Mouse (Mus musculus) brain, embryonic 14.5 days (tissue): ENCODE results near the gene Ndufv1. TPM values are rescaled to one million over a fixed set of nuclear protein-coding genes. Genes with fewer than 3 reads are reported as not detected.
A peak's percentile ranks its signal among the peaks of the same experiment; 100 is the strongest.

Source experiments
- DNase-seq: peaks from one replicate; pipeline ENCODE4 v3.0.0-alpha.2; 2011; ENCODE audit warnings: low read depth
- CTCF ChIP-seq: fragments of 200-500 bp; IDR thresholded peaks from 2 replicates; pipeline ENCODE4 v1.5.1; 2012; ENCODE audit warnings: inconsistent platforms, mild to moderate bottlenecking, moderate library complexity, borderline replicate concordance; ENCODE audit not compliant: insufficient read depth, insufficient read length; ENCODE audit errors: extremely low read depth
- POLR2A ChIP-seq: fragments of 200-500 bp; IDR thresholded peaks from 2 replicates; pipeline ENCODE4 v1.6.1; 2012; ENCODE audit warnings: mild to moderate bottlenecking, inconsistent platforms, borderline replicate concordance; ENCODE audit not compliant: poor library complexity, insufficient read depth, insufficient read length, severe bottlenecking; ENCODE audit errors: extremely low read depth
- polyA plus RNA-seq: library from polyadenylated mRNA; depleted of rRNA; stranded (reverse); fragments of >200 nt; gene quantifications from 2 replicates; pipeline ENCODE4 v1.2.3, GENCODE M21; 2012

Gene Ndufv1
- polyA plus RNA-seq, 1 experiment = 174 TPM

GRCm38 (mm10) chr19:4036327-4037045 lies 23.9 kb upstream of the Ndufv1 start:
- DNase-seq = no peak
- TF ChIP-seq POLR2A (no peak), CTCF (no peak)

GRCm38 (mm10) chr19:4033742-4034141 lies 21.1 kb upstream of the Ndufv1 start:
- TF ChIP-seq POLR2A = no peak
- no peak for TF ChIP-seq CTCF
- DNase-seq = no peak

GRCm38 (mm10) chr19:4033298-4033697 lies 20.7 kb upstream of the Ndufv1 start:
- TF ChIP-seq CTCF = no peak
- no peak for DNase-seq

GRCm38 (mm10) chr19:4032668-4033067 lies 20.1 kb upstream of the Ndufv1 start:
- DNase-seq = no peak
- TF ChIP-seq CTCF (no peak), POLR2A (no peak)

GRCm38 (mm10) chr19:4027576-4027975 lies 15.0 kb upstream of the Ndufv1 start:
- no peak for DNase-seq
- TF ChIP-seq CTCF (no peak), POLR2A (no peak)

GRCm38 (mm10) chr19:4023185-4023584 lies 10.6 kb upstream of the Ndufv1 start:
- DNase-seq = no peak
- TF ChIP-seq CTCF (no peak), POLR2A (no peak)

- TF ChIP-seq CTCF (peak; percentile 77), POLR2A (no peak)
- DNase-seq = peak; percentile 89
Measured at GRCm38 (mm10) chr19:4018743-4019583, 6.4 kb upstream of the Ndufv1 start.

- no peak for DNase-seq
- TF ChIP-seq POLR2A (no peak), CTCF (no peak)
Measured at GRCm38 (mm10) chr19:4017921-4018587, 5.4 kb upstream of the Ndufv1 start.

GRCm38 (mm10) chr19:4015635-4016034 lies 3.0 kb upstream of the Ndufv1 start:
- no peak for DNase-seq
- TF ChIP-seq POLR2A (no peak), CTCF (no peak)

- TF ChIP-seq POLR2A (no peak), CTCF (no peak)
- no peak for DNase-seq
Measured at GRCm38 (mm10) chr19:4014802-4015201, 2.2 kb upstream of the Ndufv1 start.

GRCm38 (mm10) chr19:4013066-4013465 lies 460 bp upstream of the Ndufv1 start:
- TF ChIP-seq CTCF (no peak), POLR2A (no peak)

More at GRCm38 (mm10) chr19:4013066-4013465, 460 bp upstream of the Ndufv1 start:
- DNase-seq = no peak
